Mouse (Mus musculus) thymus, adult 2 months (tissue): Measurements from ENCODE around the gene Ripk3.

Experiments used
- CTCF ChIP-seq: fragments of 200-500 bp; IDR thresholded peaks from 2 replicates; pipeline ENCODE4 v1.5.1; 2012; ENCODE audit warnings: mild to moderate bottlenecking, control low read depth, low read length, moderate library complexity, borderline replicate concordance; ENCODE audit not compliant: control insufficient read depth, poor library complexity, insufficient read depth; ENCODE audit errors: extremely low read depth
- POLR2A ChIP-seq: fragments of 200-500 bp; IDR thresholded peaks from 2 replicates; pipeline ENCODE4 v1.6.1; 2012; ENCODE audit warnings: mild to moderate bottlenecking, low read length, control low read depth, moderate library complexity; ENCODE audit not compliant: control insufficient read depth, poor library complexity, insufficient read depth; ENCODE audit errors: extremely low read depth

- TF ChIP-seq CTCF (no peak), POLR2A (no peak)
These were observed 5.3 kb downstream of the Ripk3 start for GRCm38 (mm10) chr14:55783171-55783957.
